Mouse (Mus musculus) gonadal fat pad, adult 2 months (tissue): ENCODE results near the gene Mtrr. TPM values are rescaled to one million over a fixed set of nuclear protein-coding genes. Genes with fewer than 3 reads are reported as not detected.
"Not testable (repeated sequence)": the region's sequence is repeated elsewhere in the genome, so short reads cannot be mapped to it uniquely, and the experiment has no call there.

Source experiments
- DNase-seq: peaks from one replicate; pipeline ENCODE4 v3.0.0-alpha.2; 2012; ENCODE audit warnings: low read depth
- polyA plus RNA-seq: library from polyadenylated mRNA; depleted of rRNA; stranded (reverse); fragments of >200 nt; gene quantifications from 2 replicates; pipeline ENCODE4 v1.2.3, GENCODE M21; 2012; rRNA removed

Mtrr gene
- polyA plus RNA-seq, 1 experiment, result 15.6 TPM

DNA sequence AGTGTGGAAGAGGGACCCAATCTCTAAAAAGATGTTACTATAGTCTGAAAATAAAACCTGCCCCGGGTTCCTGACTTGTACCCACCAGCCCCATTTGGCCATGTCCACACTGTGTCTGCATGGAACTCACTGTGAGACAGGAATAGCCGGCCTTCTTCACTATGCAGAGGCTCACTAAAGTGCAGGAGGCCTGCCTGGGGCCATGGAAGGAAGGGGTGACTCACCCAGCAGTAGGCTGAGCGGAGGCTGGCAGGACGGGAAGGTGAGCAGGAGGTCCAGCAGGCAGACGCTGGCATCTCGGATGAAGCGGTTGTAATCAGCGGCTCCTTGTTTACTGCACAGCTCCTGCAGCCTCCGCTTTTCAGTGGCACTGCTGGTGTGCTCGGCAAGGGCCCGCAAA, 13.4 kb downstream of the Mtrr start:
- no peak for DNase-seq

DNA sequence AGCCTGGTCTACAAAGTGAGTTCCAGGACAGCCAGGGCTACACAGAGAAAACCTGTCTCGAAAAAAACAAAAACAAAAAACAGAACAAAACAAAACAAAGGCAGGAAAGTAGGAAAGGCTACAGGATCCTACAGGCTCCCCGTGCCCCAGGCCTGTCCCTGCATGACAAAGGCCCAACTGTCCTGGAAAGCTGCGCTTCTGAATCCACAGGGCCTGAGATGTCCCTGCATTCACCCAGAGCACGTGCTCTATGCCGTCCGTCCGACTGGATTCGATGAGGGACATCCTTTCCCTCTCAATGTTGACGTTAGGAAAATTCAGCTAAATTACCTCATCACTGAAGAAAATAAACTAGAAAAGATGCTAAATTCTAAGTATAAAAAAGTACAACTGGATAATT, 13.8 kb downstream of the Mtrr start:
- no peak for DNase-seq

- not testable (repeated sequence) for DNase-seq
These were observed 28.6 kb downstream of the Mtrr start for GRCm38 (mm10) chr13:68553391-68553790.

Other genes with a start within 250 kb of the Mtrr start
- 9.8 and 17.2 TPM in 2 replicates for gene Fastkd3, start 85 bp upstream of the Mtrr start, polyA plus RNA-seq
- 0.51 and 0.62 TPM in 2 replicates for gene 1700001L19Rik, start 15.3 kb upstream of the Mtrr start, polyA plus RNA-seq